Mouse (Mus musculus): ENCODE data around the gene Lyve1. TPM values are rescaled to one million over a fixed set of nuclear protein-coding genes. Genes with fewer than 3 reads are reported as not detected.

Lyve1 gene
- polyA plus RNA-seq, 1 experiment from 2014 or later: 3.5 TPM

DNA sequence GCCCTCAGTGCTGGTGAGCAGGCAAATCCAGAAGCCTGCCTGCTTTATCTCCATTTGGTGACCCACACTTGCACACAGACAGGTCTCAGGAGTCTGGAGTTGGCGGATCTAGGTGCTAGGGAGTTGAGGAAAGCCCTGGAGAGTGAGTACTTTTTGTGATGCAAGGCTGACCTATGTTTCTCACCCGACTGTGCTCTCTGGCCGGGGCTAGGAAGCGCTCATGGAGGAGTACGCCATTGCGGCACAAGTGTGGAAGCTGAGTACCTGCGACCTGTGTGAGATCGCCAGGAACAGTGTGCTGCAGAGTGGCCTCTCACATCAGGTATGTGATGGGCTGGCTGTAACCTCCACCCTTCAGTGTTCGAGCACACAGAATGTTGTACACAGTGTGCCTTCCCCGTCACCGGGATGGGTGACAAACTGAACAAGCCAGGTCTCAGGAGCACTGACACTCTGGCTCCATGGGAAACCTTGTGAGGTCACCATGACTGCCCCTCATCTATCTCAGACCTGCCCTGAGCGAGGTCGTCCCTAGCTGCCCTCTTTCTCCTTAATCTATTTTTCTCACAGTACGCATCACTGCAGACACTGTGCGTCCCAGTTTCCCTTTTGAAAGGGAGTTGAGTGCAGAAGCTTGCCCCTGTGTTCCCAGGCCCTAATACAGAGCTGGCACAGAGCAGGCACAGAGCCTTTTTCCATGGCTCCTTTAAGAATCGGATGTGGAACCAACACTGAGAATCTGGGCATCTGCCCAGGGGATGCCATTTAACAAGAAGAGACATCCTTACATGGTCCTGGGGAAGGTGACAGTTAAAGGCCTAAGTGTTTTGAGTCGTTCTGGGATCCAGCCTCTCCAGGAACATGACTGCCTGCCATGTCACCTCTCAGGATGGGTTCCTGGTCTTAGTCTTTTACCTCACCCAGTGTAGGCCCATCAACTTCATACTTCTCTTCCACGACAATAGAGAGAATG lies 53.2 kb downstream of the Lyve1 start:
- 87% methylated on average over 18 of the region's 18 CpGs for WGBS

GRCm38 (mm10) chr7:110808962-110809361 lies 54.1 kb downstream of the Lyve1 start:
- Histone ChIP-seq H3K4me1 (ENCODE audit: control insufficient read depth, insufficient read depth, low read length) (no peaks in the 10 kb centered on the region), H3K4me3 (ENCODE audit: low read length) (no peak overlapping the region)

More for the DNA sequence above, 53.2 kb downstream of the Lyve1 start:
- ATAC-seq (ENCODE audit: low FRiP score, low TSS enrichment): no peak
- Histone ChIP-seq H3K36me3 (ENCODE audit: control insufficient read depth, insufficient read depth, low read length) (peaks cover 12% of the 10 kb centered on the region; the same call in 1 of the 2 replicates), H3K4me3 (ENCODE audit: low read length) (no peak overlapping the region), H3K9me3 (ENCODE audit: control insufficient read depth, low read length) (no peaks in the 10 kb centered on the region), H3K4me2 (replicated peaks; ENCODE audit: low read depth, low read length) (no peak overlapping the region), H3K27me3 (ENCODE audit: control insufficient read depth, insufficient read depth, low read length) (no peaks in the 10 kb centered on the region), H3K4me1 (ENCODE audit: control insufficient read depth, insufficient read depth, low read length) (no peaks in the 10 kb centered on the region), H3K9ac (ENCODE audit: low read depth, low read length) (no peak overlapping the region), H3K27ac (ENCODE audit: low read depth, low read length) (no peak overlapping the region)

DNA sequence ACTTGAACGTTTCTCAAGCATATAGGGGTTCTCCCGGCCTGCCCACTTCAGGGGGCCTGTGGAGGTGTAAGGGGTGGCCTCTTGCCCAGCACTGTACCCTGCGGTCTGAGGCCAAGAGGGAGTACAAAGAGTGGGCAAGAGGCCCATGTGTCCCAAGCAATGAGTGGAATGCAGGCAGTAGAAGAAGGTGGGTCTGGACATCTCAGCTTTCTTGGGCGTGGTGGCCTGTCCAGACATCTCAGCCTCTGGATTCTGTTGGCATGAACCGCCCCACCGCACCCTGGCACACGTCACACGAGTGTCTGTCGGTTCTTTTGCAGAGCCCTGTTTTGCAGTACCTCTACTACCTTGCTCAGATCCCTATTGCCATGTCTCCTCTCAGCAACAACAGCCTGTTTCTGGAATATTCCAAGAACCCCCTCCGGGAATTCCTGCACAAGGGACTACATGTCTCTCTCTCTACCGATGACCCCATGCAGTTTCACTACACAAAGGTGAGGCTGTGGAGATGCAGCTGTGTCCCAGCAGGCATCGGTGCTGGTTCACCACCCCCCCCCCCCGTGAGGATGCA lies 55.5 kb downstream of the Lyve1 start:
- WGBS: 92% methylated on average over 13 of the region's 13 CpGs
- Histone ChIP-seq H3K4me2 (replicated peaks; ENCODE audit: low read depth, low read length) (no peak overlapping the region), H3K9ac (ENCODE audit: low read depth, low read length) (no peak overlapping the region), H3K27me3 (ENCODE audit: control insufficient read depth, insufficient read depth, low read length) (no peaks in the 10 kb centered on the region), H3K36me3 (ENCODE audit: control insufficient read depth, insufficient read depth, low read length) (peaks cover 5% of the 10 kb centered on the region; the same call in 1 of the 2 replicates), H3K4me1 (ENCODE audit: control insufficient read depth, insufficient read depth, low read length) (no peaks in the 10 kb centered on the region), H3K27ac (ENCODE audit: low read depth, low read length) (no peak overlapping the region), H3K9me3 (ENCODE audit: control insufficient read depth, low read length) (no peaks in the 10 kb centered on the region), H3K4me3 (ENCODE audit: low read length) (no peak overlapping the region)
- ATAC-seq (ENCODE audit: low FRiP score, low TSS enrichment): no peak

More at GRCm38 (mm10) chr7:110808962-110809361, 54.1 kb downstream of the Lyve1 start:
- H3K27me3 ChIP-seq (ENCODE audit: control insufficient read depth, insufficient read depth, low read length): no peaks in the 10 kb centered on the region
- H3K36me3 ChIP-seq (ENCODE audit: control insufficient read depth, insufficient read depth, low read length): peaks cover 12% of the 10 kb centered on the region; the same call in 1 of the 2 replicates
- H3K9me3 ChIP-seq (ENCODE audit: control insufficient read depth, low read length): no peaks in the 10 kb centered on the region
- no peak overlapping the region for H3K4me2 ChIP-seq (replicated peaks; ENCODE audit: low read depth, low read length)
- WGBS: 48% methylated on average over 3 of the region's 3 CpGs
- H3K27ac ChIP-seq (ENCODE audit: low read depth, low read length): no peak overlapping the region
- no peak overlapping the region for H3K9ac ChIP-seq (ENCODE audit: low read depth, low read length)
- no peak for ATAC-seq (ENCODE audit: low FRiP score, low TSS enrichment)

- Histone ChIP-seq H3K4me3 (ENCODE audit: low read length) (no peak overlapping the region), H3K27me3 (ENCODE audit: control insufficient read depth, insufficient read depth, low read length) (no peaks in the 10 kb centered on the region), H3K9me3 (ENCODE audit: control insufficient read depth, low read length) (no peaks in the 10 kb centered on the region), H3K27ac (ENCODE audit: low read depth, low read length) (no peak overlapping the region), H3K4me2 (replicated peaks; ENCODE audit: low read depth, low read length) (no peak overlapping the region), H3K36me3 (ENCODE audit: control insufficient read depth, insufficient read depth, low read length) (no peaks in the 10 kb centered on the region), H3K9ac (ENCODE audit: low read depth, low read length) (no peak overlapping the region), H3K4me1 (ENCODE audit: control insufficient read depth, insufficient read depth, low read length) (no peaks in the 10 kb centered on the region)
- WGBS: 79% methylated on average over 3 of the region's 3 CpGs
- no peak for ATAC-seq (ENCODE audit: low FRiP score, low TSS enrichment)
These were observed 58.8 kb downstream of the Lyve1 start for GRCm38 (mm10) chr7:110804266-110804665.

DNA sequence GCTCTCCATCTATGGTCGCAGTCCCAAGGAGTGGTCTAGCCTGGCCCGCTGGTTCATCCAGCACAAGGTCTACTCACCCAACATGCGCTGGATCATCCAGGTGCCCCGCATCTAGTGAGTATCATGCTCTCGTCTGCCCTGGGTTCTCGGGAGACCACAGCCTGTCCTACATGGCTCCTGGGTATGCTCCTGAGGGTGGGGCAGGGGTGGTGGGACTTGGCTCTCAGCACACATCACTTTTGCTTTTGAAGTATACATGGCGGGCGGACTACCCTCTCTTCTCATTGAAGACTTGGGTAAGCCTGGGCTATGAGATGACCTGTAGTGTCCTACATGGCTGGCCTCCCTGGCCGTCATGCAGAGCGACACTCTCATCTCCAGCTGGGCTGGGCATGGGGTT lies 59.9 kb downstream of the Lyve1 start:
- ATAC-seq (ENCODE audit: low FRiP score, low TSS enrichment): no peak
- Histone ChIP-seq H3K27me3 (ENCODE audit: control insufficient read depth, insufficient read depth, low read length) (no peaks in the 10 kb centered on the region), H3K4me3 (ENCODE audit: low read length) (no peak overlapping the region), H3K27ac (ENCODE audit: low read depth, low read length) (no peak overlapping the region), H3K4me1 (ENCODE audit: control insufficient read depth, insufficient read depth, low read length) (peaks cover 1% of the 10 kb centered on the region; the same call in 1 of the 2 replicates), H3K36me3 (ENCODE audit: control insufficient read depth, insufficient read depth, low read length) (no peaks in the 10 kb centered on the region), H3K9me3 (ENCODE audit: control insufficient read depth, low read length) (no peaks in the 10 kb centered on the region), H3K9ac (ENCODE audit: low read depth, low read length) (no peak overlapping the region), H3K4me2 (replicated peaks; ENCODE audit: low read depth, low read length) (no peak overlapping the region)
- WGBS: 91% methylated on average over 10 of the region's 10 CpGs

GRCm38 (mm10) chr7:110801028-110801427 lies 62.0 kb downstream of the Lyve1 start:
- Histone ChIP-seq H3K27me3 (ENCODE audit: control insufficient read depth, insufficient read depth, low read length) (no peaks in the 10 kb centered on the region), H3K4me3 (ENCODE audit: low read length) (no peak overlapping the region), H3K27ac (ENCODE audit: low read depth, low read length) (no peak overlapping the region), H3K4me1 (ENCODE audit: control insufficient read depth, insufficient read depth, low read length) (peaks cover 13% of the 10 kb centered on the region; the same call in 1 of the 2 replicates), H3K4me2 (replicated peaks; ENCODE audit: low read depth, low read length) (no peak overlapping the region), H3K36me3 (ENCODE audit: control insufficient read depth, insufficient read depth, low read length) (no peaks in the 10 kb centered on the region), H3K9me3 (ENCODE audit: control insufficient read depth, low read length) (no peaks in the 10 kb centered on the region), H3K9ac (ENCODE audit: low read depth, low read length) (no peak overlapping the region)
- no peak for ATAC-seq (ENCODE audit: low FRiP score, low TSS enrichment)
- WGBS: 2% methylated on average over 4 of the region's 4 CpGs

Small RNAs within 50 kb of the gene (microRNA-seq; reads per million reads assigned to microRNA genes)
- not detected for gene Gm47282

Other genes with a start within 250 kb of the Lyve1 start
- gene Sbf2, start 248.3 kb downstream of the Lyve1 start, polyA plus RNA-seq (2014; fragmentation: Nextera tagmentation; extraction: Ambion mirVana): 29.6 and 44.6 TPM in 2 replicates
- 4.2 and 5.0 TPM in 2 replicates for gene Adm, start 235.6 kb downstream of the Lyve1 start, polyA plus RNA-seq (2014; fragmentation: Nextera tagmentation; extraction: Ambion mirVana)
- 3.2 and 4.5 TPM in 2 replicates for gene Ampd3, start 95.0 kb downstream of the Lyve1 start, polyA plus RNA-seq (2014; fragmentation: Nextera tagmentation; extraction: Ambion mirVana)
- gene Rnf141, start 18.8 kb downstream of the Lyve1 start, polyA plus RNA-seq (2014; fragmentation: Nextera tagmentation; extraction: Ambion mirVana): 21.3 and 27.1 TPM in 2 replicates
- gene Mrvi1, start 119.2 kb upstream of the Lyve1 start, polyA plus RNA-seq (2014; fragmentation: Nextera tagmentation; extraction: Ambion mirVana): 8.0 and 15.1 TPM in 2 replicates
- gene Ctr9, start 165.7 kb upstream of the Lyve1 start, polyA plus RNA-seq (2014; fragmentation: Nextera tagmentation; extraction: Ambion mirVana): 37.9 and 75.7 TPM in 2 replicates
- 596 and 1,074 TPM in 2 replicates for gene Eif4g2, start 219.8 kb upstream of the Lyve1 start, polyA plus RNA-seq (2014; fragmentation: Nextera tagmentation; extraction: Ambion mirVana)

All from kidney, embryonic 14.5 days (tissue).